Mouse (Mus musculus) cerebellum, adult 18-20 months (tissue): ENCODE measurements around the gene Defa21.
"Not testable (repeated sequence)": the region's sequence is repeated elsewhere in the genome, so short reads cannot be mapped to it uniquely, and the experiment has no call there.

Experiments
- DNase-seq, 2 experiments: peaks; one replicate each; pipeline ENCODE4 v3.0.0; 2021

Defa21 gene

DNA sequence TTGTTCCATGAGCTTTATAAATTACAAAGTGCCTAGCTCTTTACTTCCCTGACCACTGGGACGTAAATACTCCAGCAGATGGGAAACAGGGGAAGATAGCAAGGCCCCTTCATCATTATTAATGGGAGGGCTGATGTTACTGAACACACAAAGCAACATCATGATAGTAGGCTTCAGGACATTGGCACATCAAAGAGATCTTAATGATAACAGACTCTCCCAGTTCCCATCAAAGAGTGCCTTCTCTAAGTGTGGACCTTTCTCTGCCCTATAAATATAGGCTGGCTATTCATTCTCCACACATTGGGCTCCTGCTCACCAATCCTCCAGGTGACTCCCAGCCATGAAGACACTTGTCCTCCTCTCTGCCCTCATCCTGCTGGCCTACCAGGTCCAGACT lies at the start of gene Defa21:
Gene Defa21, plus strand, starts transcription at position 301 of the 400 bp plus-strand sequence.
- not testable (repeated sequence) for DNase-seq

DNA sequence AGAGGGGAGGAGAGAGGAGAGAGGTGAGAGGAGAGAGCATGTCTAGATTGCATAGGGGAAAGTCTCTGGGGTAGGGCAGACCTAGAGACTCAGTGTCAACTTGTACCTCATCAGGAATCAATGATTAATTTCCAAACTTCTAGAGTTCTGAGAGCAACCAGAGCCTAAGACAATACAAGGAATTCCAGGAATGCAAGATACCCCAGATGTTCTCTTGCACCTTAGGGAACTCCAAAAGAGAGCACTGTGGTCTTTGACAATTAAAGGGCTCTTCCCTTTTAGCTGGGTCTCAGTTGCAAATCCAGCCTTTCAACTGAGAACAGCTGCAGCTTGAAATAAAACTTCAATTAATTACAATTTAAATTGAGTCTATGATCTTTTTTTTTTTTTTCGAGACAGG lies 45.5 kb upstream of the Defa21 start:
- DNase-seq: no peak

DNA sequence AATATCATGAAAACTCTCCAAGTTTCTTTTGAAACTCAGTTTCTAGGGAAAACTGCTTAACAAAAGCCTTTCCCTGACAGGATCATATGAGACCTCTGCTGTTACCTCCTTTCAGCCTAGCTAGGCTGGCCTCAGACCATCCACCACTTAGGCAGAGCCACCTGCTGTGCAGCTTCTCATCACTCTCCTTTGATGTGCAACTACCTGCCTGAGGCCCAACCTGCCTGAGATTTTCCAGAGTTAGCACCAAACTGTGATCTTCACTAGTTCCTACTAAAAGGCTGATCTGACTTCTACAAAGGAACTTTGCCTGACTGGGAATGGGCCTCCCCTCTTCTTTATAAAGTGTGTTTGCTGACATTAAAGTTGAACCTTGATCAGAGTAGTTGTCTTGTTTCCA lies 31.3 kb upstream of the Defa21 start:
- not testable (repeated sequence) for DNase-seq

DNA sequence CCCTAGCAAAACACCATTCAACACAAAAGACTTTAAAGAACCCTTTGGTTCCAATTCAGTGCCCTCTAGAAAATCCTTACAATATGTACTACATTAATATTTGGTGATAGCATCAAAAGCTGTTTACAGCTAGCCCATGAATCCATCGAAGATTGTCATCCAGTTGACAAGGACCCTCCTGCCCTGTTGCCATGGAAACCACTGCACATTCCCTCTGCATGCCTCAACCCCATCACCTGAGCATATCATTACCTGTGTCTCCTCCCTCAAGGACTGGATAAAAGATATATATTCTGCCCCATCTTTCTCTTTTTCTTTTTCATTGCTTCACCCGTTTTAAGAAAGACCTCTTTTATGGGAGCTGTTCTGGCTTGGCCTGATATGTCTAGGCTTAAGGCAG lies 28.6 kb upstream of the Defa21 start:
- DNase-seq: no peak

DNA sequence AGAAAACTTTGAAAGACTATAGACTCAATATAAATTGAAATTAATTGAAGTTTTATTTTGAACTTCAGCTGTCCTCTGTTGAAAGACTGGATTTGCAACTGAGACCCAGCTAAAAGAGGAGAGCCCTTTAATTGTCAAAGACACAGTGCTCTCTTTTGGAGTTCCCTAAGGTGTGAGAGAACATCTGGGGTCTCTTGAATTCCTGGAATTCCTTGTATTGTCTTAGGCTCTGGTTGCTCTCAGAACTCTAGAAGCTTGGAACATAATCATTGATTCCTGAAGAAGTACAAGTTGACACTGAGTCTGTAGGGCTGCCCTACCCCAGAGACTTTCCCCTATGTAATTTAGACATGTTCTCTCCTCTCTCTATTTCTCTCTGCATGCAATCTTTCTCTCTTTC lies 28.1 kb upstream of the Defa21 start:
- no peak for DNase-seq

DNA sequence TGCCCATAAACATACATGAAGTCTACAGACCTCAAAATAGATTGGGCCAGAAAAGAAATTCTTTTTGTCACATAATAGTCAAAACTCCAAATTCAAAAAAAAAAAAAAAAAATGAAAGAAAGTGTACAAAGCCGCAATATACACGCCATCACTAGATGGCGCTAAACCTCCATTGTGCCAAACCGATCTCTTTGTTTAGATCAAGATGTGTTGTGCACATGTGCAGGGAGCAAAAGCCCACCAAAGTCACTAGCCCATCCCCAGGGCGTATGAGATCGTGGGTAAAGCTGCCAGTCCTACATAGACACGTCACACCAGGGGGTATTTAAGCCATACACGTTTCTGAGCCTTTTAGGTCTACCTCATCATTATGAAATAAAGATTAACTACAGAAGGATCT lies 24.2 kb upstream of the Defa21 start:
- peak in 1 of 2 experiments; percentile 15 for DNase-seq

DNA sequence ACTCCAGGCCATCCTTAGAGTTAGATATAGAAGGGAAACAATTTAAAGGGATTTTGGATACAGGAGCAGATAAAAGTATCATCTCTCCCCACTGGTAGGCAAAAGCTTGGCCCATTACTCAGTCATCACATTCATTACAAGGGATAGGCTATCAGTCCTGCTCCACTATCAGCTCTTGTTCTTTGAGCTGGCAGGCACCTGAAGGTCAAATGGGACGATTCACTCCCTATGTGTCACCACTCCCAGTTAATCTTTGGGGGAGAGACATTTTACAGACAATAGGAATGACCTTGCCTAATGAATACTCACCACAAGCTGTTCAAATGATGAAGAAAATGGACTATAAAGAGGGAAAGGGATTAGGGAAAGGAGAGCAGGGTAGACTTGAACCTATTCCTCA lies 18.5 kb upstream of the Defa21 start:
- DNase-seq: no peak

DNA sequence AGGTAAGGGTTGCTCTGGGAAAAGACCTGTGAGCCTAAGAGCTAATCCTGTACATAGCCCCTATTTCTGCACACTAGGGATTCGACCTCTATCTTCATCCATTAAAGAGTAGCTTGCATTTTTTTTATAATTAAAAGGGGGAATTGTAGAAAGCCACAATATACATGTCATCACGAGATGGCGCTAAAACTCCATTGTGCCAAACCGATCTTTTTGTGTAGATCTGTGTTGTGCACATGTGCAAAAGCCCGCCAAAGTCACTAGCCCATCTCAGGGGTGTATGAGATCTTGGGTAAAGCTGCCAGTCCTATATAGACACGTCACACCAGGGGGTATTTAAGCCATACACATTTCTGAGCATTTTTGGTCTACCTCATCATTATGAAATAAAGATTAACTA lies 16.8 kb upstream of the Defa21 start:
- not testable (repeated sequence) for DNase-seq

DNA sequence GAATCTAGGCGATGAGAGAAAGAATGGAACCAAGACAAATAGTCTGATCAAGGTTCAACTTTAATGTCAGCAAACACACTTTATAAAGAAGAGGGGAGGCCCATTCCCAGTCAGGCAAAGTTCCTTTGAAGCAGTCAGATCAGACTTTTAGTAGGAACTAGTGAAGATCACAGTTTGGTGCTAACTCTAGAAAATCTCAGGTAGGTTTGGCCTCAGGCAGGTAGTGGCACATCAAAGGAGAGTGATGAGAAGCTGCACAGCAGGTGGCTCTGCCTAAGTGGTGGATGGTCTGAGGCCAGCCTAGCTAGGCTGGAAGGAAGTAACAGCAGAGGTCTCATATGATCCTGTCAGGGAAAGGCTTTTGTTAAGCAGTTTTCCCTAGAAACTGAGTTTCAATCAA lies 14.8 kb upstream of the Defa21 start:
- DNase-seq: not testable (repeated sequence)

DNA sequence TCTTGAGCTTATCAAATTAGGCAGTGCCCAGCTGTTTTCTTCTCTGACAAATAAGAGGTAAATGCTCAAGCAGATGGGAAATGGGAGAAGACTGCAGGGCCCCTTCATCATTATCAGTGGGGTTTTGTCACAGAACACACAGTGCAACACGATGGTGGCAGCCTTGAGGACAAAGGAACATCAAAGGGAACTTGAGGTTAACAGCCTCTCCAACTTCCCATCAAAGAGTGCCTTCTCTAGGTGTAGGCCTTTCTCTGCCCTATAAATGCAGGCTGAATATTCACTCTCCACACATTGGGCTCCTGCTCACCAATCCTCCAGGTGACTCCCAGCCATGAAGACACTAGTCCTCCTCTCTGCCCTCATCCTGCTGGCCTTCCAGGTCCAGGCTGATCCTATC lies 29.4 kb downstream of the Defa21 start, which contains the start of gene Defa23:
Gene Defa23, plus strand, starts transcription at position 301 of the 400 bp plus-strand sequence.
- DNase-seq: not testable (repeated sequence)

DNA sequence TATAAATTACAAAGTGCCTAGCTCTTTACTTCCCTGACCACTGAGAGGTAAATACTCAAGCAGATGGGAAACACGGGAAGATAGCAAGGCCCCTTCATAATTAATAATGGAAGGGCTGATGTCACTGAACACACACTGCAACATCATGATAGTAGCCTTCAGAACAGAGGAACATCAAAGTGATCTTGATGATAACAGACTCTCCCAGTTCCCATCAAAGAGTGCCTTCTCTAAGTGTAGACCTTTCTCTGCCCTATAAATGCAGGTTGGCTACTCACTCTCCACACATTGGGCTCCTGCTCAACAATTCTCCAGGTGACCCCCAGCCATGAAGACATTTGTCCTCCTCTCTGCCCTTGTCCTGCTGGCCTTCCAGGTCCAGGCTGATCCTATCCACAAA lies 39.4 kb downstream of the Defa21 start, which contains the start of gene Defa35:
Gene Defa35, plus strand, starts transcription at position 301 of the 400 bp plus-strand sequence.
- DNase-seq: not testable (repeated sequence)
